Mouse (Mus musculus): ENCODE results near the gene Shroom4. TPM values are rescaled to one million over a fixed set of nuclear protein-coding genes. Genes with fewer than 3 reads are reported as not detected.
A peak's percentile ranks its signal among the peaks of the same experiment; 100 is the strongest.

The Shroom4 gene
- polyA plus RNA-seq (2012; rRNA removed) = 0.38 and 0.79 TPM in 2 replicates

- TF ChIP-seq CTCF (IDR thresholded peaks at IDR 0.05; ENCODE audit: extremely low read depth, insufficient read depth, insufficient read length, insufficient replicate concordance) (no peak), POLR2A (IDR thresholded peaks at IDR 0.05; ENCODE audit: low read depth, low read length) (no peak)
- 18% methylated on average over 53 of the region's 55 CpGs for WGBS
Measured at GRCm38 (mm10) chrX:6399626-6400397, at the start of gene Shroom4. Gene Shroom4 (plus strand): TSS chrX:6399854.

DNA sequence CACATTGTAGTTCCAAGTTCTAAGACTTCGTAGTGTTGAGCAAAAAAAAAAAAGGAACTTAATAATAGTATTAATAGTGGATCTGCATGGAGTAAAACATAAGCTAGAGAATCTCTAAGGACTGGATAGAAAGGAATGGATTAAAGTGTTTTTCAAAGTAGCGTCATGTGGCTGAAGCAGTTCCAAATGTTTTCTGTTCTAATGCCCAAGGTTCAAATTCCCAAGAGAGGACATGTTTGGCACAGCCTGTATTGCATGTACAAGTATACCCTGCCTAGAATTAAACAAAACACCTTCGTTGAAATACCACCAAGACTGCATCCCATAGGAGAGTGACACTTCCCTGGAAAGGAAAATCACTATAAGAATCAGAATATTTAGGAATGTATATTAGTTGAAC is 42.8 kb upstream of the Shroom4 start:
- no peak overlapping the region for H3K27ac ChIP-seq (ENCODE audit: insufficient read depth, low read length)
- TF ChIP-seq CTCF (IDR thresholded peaks at IDR 0.05; ENCODE audit: extremely low read depth, insufficient read depth, insufficient read length, insufficient replicate concordance) (no peak), POLR2A (IDR thresholded peaks at IDR 0.05; ENCODE audit: low read depth, low read length) (no peak)

More at GRCm38 (mm10) chrX:6399626-6400397, at the start of gene Shroom4:
- no peaks in the 10 kb centered on the region for H3K36me3 ChIP-seq (ENCODE audit: control insufficient read depth, insufficient read depth, low read length)
- DNase-seq (ENCODE audit: low read depth in 1 of 2, low spot score in 2 of 2) = no peak
- H3K4me3 ChIP-seq (ENCODE audit: extremely low read depth, insufficient read depth, insufficient read length) = peak within 1 kb of the TSS; percentile 42; the same call in 1 of the 2 replicates
- no peaks in the 10 kb centered on the region; the same call in 1 of the 2 replicates for H3K27me3 ChIP-seq (ENCODE audit: control insufficient read depth, insufficient read depth, low read length)
- no peak within 1 kb of the TSS for H3K27ac ChIP-seq (ENCODE audit: insufficient read depth, low read length)
- H3K4me1 ChIP-seq (ENCODE audit: control insufficient read depth, insufficient read depth, insufficient read length) = no peaks in the 10 kb centered on the region

DNA sequence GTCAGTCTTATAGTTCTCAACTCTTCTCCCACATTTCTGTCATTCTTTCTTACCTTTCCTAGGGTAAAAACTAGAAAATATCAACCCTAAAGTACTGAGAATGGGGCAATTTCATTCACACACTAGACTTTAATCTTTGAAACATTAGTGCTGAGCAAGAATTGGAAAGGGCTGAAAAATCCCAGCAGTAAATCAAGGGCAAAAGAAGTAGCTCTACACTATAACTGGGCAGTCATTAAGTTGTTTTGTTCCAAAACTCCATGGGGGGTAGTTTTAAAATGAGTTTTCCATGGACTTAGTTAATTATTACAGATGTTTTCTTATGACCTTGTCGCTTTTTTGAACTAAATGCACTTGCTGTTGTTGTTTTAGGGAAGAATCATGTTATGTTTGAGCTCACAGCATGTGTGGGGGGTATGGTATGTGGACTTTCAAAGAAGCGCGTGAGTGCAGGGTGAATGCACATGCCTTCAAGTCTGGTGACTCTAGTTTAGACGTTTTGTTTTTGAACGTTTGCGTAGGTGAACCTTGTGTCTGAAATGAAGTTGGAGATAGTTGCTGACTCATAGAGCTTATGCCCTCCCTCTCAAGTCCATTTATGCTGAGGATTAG is 42.0 kb upstream of the Shroom4 start:
- TF ChIP-seq POLR2A (IDR thresholded peaks at IDR 0.05; ENCODE audit: low read depth, low read length) (no peak), CTCF (IDR thresholded peaks at IDR 0.05; ENCODE audit: extremely low read depth, insufficient read depth, insufficient read length, insufficient replicate concordance) (no peak)
- DNase-seq (ENCODE audit: low read depth in 1 of 2, low spot score in 2 of 2) = no peak
- no peak overlapping the region for H3K4me3 ChIP-seq (ENCODE audit: extremely low read depth, insufficient read depth, insufficient read length)
- no peaks in the 10 kb centered on the region for H3K4me1 ChIP-seq (ENCODE audit: control insufficient read depth, insufficient read depth, insufficient read length)
- H3K36me3 ChIP-seq (ENCODE audit: control insufficient read depth, insufficient read depth, low read length) = no peaks in the 10 kb centered on the region
- no peaks in the 10 kb centered on the region for H3K27me3 ChIP-seq (ENCODE audit: control insufficient read depth, insufficient read depth, low read length)
- H3K27ac ChIP-seq (ENCODE audit: insufficient read depth, low read length) = no peak overlapping the region
- WGBS = 80% methylated on average over 6 of the region's 6 CpGs

More for the DNA sequence above, 42.8 kb upstream of the Shroom4 start:
- Histone ChIP-seq H3K4me1 (ENCODE audit: control insufficient read depth, insufficient read depth, insufficient read length) (no peaks in the 10 kb centered on the region), H3K36me3 (ENCODE audit: control insufficient read depth, insufficient read depth, low read length) (no peaks in the 10 kb centered on the region), H3K4me3 (ENCODE audit: extremely low read depth, insufficient read depth, insufficient read length) (no peak overlapping the region), H3K27me3 (ENCODE audit: control insufficient read depth, insufficient read depth, low read length) (no peaks in the 10 kb centered on the region)
- WGBS = 73% methylated on average over 3 of the region's 3 CpGs
- DNase-seq (ENCODE audit: low read depth in 1 of 2, low spot score in 2 of 2) = no peak

GRCm38 (mm10) chrX:6368822-6369221 is 30.8 kb upstream of the Shroom4 start:
- no peaks in the 10 kb centered on the region for H3K27me3 ChIP-seq (ENCODE audit: control insufficient read depth, insufficient read depth, low read length)
- no peak overlapping the region for H3K27ac ChIP-seq (ENCODE audit: insufficient read depth, low read length)
- H3K4me3 ChIP-seq (ENCODE audit: extremely low read depth, insufficient read depth, insufficient read length) = no peak overlapping the region
- no peak for DNase-seq (ENCODE audit: low read depth in 1 of 2, low spot score in 2 of 2)
- WGBS = 76% methylated on average over 1 of the region's 1 CpGs
- no peaks in the 10 kb centered on the region for H3K36me3 ChIP-seq (ENCODE audit: control insufficient read depth, insufficient read depth, low read length)
- TF ChIP-seq POLR2A (IDR thresholded peaks at IDR 0.05; ENCODE audit: low read depth, low read length) (no peak), CTCF (IDR thresholded peaks at IDR 0.05; ENCODE audit: extremely low read depth, insufficient read depth, insufficient read length, insufficient replicate concordance) (no peak)
- no peaks in the 10 kb centered on the region for H3K4me1 ChIP-seq (ENCODE audit: control insufficient read depth, insufficient read depth, insufficient read length)

GRCm38 (mm10) chrX:6370706-6371105 is 28.9 kb upstream of the Shroom4 start:
- no peak overlapping the region for H3K4me3 ChIP-seq (ENCODE audit: extremely low read depth, insufficient read depth, insufficient read length)
- no peak overlapping the region for H3K27ac ChIP-seq (ENCODE audit: insufficient read depth, low read length)
- H3K27me3 ChIP-seq (ENCODE audit: control insufficient read depth, insufficient read depth, low read length) = no peaks in the 10 kb centered on the region
- 86% methylated on average over 3 of the region's 3 CpGs for WGBS
- no peaks in the 10 kb centered on the region for H3K4me1 ChIP-seq (ENCODE audit: control insufficient read depth, insufficient read depth, insufficient read length)
- no peaks in the 10 kb centered on the region for H3K36me3 ChIP-seq (ENCODE audit: control insufficient read depth, insufficient read depth, low read length)
- no peak for DNase-seq (ENCODE audit: low read depth in 1 of 2, low spot score in 2 of 2)
- TF ChIP-seq POLR2A (IDR thresholded peaks at IDR 0.05; ENCODE audit: low read depth, low read length) (no peak), CTCF (IDR thresholded peaks at IDR 0.05; ENCODE audit: extremely low read depth, insufficient read depth, insufficient read length, insufficient replicate concordance) (no peak)

DNA sequence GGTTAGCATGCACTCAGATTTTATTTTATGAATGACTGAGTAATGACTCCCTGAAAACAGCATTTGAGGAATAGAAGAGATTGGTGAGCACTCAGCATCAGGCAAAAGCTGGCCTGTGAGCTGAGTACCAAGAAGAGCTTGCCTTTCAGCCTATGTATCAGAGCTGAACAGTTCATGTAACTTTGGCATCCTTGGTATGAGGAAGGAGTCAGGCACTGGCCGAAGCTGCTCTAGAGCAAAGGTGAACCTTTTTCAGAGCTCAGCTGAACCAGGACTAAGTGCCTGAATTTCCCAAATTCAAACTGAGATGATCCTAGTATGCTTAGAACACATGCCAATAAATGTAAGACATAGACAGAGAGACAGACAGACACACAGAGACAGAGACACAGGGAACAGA is 5.8 kb upstream of the Shroom4 start:
- 85% methylated on average over 1 of the region's 1 CpGs for WGBS
- DNase-seq (ENCODE audit: low read depth in 1 of 2, low spot score in 2 of 2) = no peak
- no peak overlapping the region for H3K27ac ChIP-seq (ENCODE audit: insufficient read depth, low read length)

More for the DNA sequence above, 5.8 kb upstream of the Shroom4 start:
- Histone ChIP-seq H3K36me3 (ENCODE audit: control insufficient read depth, insufficient read depth, low read length) (no peaks in the 10 kb centered on the region), H3K4me3 (ENCODE audit: extremely low read depth, insufficient read depth, insufficient read length) (no peak overlapping the region), H3K27me3 (ENCODE audit: control insufficient read depth, insufficient read depth, low read length) (no peaks in the 10 kb centered on the region), H3K4me1 (ENCODE audit: control insufficient read depth, insufficient read depth, insufficient read length) (no peaks in the 10 kb centered on the region)
- TF ChIP-seq POLR2A (IDR thresholded peaks at IDR 0.05; ENCODE audit: low read depth, low read length) (no peak), CTCF (IDR thresholded peaks at IDR 0.05; ENCODE audit: extremely low read depth, insufficient read depth, insufficient read length, insufficient replicate concordance) (no peak)

Measured in spleen, adult 2 months (tissue).